Mouse (Mus musculus): ENCODE results near the gene Mettl23.
"Not testable (repeated sequence)": the region's sequence is repeated elsewhere in the genome, so short reads cannot be mapped to it uniquely, and the experiment has no call there.

DNA sequence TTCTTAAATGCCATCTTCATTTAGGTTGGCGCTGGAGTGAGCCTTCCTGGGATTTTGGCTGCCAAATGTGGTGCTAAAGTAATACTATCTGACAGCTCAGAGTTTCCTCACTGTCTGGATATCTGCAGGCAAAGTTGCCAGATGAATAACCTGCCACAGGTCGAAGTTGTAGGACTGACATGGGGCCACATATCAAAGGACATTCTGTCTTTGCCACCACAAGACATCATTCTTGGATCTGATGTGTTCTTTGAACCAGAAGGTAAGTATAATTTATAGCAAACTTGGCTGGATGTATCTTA is 5.8 kb downstream of the Mettl23 start:
- TF ChIP-seq CTCF (IDR thresholded peaks at IDR 0.05; ENCODE audit: borderline replicate concordance, insufficient read depth, low read length); POLR2A (IDR thresholded peaks at IDR 0.05; ENCODE audit: low read depth, low read length): not testable (repeated sequence)
